Mouse (Mus musculus) forebrain, embryonic 10.5 days (tissue): ENCODE data around the gene Hnrnpdl. TPM values are rescaled to one million over a fixed set of nuclear protein-coding genes. Genes with fewer than 3 reads are reported as not detected.

Experiments used
- DNase-seq: peaks from one replicate; pipeline ENCODE4 v3.0.0-alpha.2; 2017; ENCODE audit warnings: low spot score; ENCODE audit errors: extremely low spot score
- H3K27ac ChIP-seq: fragments of 300-500 bp; sonication (generic); 2 replicates; pipeline ENCODE4 v1.5.1; 2016; ENCODE audit warnings: mild to moderate bottlenecking
- H3K27me3 ChIP-seq: fragments of 300-500 bp; sonication (generic); 2 replicates; pipeline ENCODE4 v1.6.1; 2016; ENCODE audit warnings: mild to moderate bottlenecking; ENCODE audit not compliant: poor library complexity, severe bottlenecking
- H3K36me3 ChIP-seq: fragments of 300-500 bp; sonication (generic); replicated peaks from 2 replicates; pipeline ENCODE4 v1.6.1; 2016; ENCODE audit warnings: mild to moderate bottlenecking, moderate library complexity
- H3K4me1 ChIP-seq: fragments of 300-500 bp; sonication (generic); 2 replicates; pipeline ENCODE4 v1.6.1; 2016
- H3K4me3 ChIP-seq: fragments of 300-500 bp; sonication (generic); 2 replicates; pipeline ENCODE4 v1.5.1; 2016; ENCODE audit warnings: mild to moderate bottlenecking, moderate library complexity
- H3K9me3 ChIP-seq: fragments of 300-500 bp; sonication (generic); 2 replicates; pipeline ENCODE4 v1.6.1; 2016; ENCODE audit warnings: mild to moderate bottlenecking, moderate library complexity
- WGBS: fragments of 180-500 bp; shearing (Covaris S2); methylation state at CpG from one replicate; pipeline ENCODE4 v1.1.7; 2016; 5-methylcytosine and 5-hydroxymethylcytosine counted together
- polyA plus RNA-seq: library from polyadenylated mRNA; unstranded; fragments of >200 nt; fragmentation: Nextera tagmentation; extraction: Ambion mirVana; gene quantifications from 2 replicates; pipeline ENCODE4 v1.2.1, GENCODE M21; 2016

The Hnrnpdl gene
- polyA plus RNA-seq, 1 experiment from 2014 or later, result 246 TPM

DNA sequence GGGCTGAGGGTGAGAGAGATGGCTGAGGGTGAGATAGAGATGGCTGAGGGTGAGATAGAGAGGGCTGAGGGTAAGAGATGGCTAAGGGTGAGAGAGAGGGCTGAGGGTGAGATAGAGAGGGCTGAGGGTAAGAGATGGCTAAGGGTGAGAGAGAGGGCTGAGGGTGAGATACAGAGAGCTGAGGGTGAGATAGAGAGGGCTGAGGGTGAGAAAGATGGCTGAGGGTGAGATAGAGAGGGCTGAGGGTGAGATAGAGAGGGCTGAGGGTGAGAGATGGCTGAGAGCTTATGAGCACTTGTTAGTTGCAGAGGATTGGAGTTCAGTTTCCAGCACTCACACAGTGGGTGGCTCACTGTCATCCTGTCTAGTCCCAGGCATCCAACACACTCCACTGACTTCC lies 19.4 kb downstream of the Hnrnpdl start:
- Histone ChIP-seq H3K36me3 (no peaks in the 10 kb centered on the region), H3K27me3 (no peaks in the 10 kb centered on the region), H3K4me3 (no peak overlapping the region), H3K4me1 (no peaks in the 10 kb centered on the region), H3K27ac (no peak overlapping the region), H3K9me3 (no peaks in the 10 kb centered on the region)
- no peak for DNase-seq

DNA sequence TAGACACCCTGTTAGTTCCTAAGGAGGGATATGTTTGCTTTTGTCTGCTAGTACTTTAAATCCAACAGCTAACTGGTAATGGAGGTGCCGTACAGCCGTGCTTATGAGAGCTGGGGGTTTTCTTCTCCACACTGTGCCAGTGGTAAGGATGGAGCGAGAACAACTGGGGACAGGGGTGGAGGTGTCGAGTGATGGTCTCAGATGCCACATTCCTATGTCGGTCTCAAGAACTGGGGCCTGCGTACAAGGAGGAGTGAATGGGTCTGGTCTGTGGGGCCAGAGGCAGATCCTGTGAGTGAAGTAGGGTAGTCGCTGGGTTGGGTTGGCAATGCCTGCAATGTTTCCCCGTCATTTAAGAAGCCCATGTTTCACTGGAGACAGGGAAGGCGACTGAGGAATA lies 26.9 kb downstream of the Hnrnpdl start:
- no peak overlapping the region for H3K4me3 ChIP-seq
- H3K4me1 ChIP-seq, result no peaks in the 10 kb centered on the region
- H3K9me3 ChIP-seq, result no peaks in the 10 kb centered on the region
- DNase-seq, result no peak
- no peaks in the 10 kb centered on the region for H3K27me3 ChIP-seq
- H3K27ac ChIP-seq, result no peak overlapping the region
- H3K36me3 ChIP-seq, result no peaks in the 10 kb centered on the region
- 88% methylated on average over 9 of the region's 9 CpGs for WGBS

DNA sequence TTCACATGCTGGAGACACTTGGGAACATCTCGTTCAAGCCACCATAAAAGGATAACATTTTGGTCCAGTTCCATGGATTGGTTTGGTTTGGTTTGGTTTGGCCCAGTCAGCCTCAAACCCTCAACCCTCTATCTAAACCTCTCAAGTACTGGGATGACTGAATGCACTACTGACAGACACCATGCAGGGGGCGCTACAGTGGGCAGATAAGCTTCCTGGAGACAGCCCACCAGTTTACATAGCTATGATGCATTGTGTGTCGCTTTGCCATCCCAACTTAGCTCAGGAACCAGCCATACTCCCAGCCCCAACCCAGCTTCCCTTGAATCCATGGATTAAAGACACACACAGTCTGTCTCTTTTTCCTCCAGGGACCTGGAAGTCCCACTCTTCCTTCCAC lies 31.0 kb downstream of the Hnrnpdl start:
- WGBS, result 65% methylated on average over 3 of the region's 3 CpGs
- H3K27ac ChIP-seq, result no peak overlapping the region
- no peaks in the 10 kb centered on the region for H3K9me3 ChIP-seq
- H3K4me3 ChIP-seq, result no peak overlapping the region
- H3K4me1 ChIP-seq, result no peaks in the 10 kb centered on the region
- H3K36me3 ChIP-seq, result no peaks in the 10 kb centered on the region
- no peaks in the 10 kb centered on the region for H3K27me3 ChIP-seq
- DNase-seq, result no peak

DNA sequence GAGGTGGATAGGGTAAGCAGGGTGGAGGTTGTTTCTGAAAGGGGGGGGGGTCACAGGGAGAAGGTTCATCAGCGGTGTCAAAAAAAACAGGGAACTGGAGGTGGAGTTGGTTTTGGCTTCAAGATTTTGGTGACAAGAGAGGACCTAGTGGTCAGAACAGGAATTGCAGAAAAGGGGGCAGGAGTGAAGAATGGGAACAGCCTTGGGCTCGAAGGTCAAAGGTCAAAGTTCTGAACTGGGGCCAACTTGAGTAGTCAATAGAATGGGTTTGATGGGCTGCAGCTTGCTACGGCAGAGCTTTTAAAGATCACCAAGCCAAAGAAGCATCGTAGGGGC lies 32.5 kb downstream of the Hnrnpdl start:
- Histone ChIP-seq H3K4me1 (no peaks in the 10 kb centered on the region), H3K27me3 (no peaks in the 10 kb centered on the region), H3K36me3 (no peaks in the 10 kb centered on the region), H3K4me3 (no peak overlapping the region), H3K9me3 (no peaks in the 10 kb centered on the region), H3K27ac (no peak overlapping the region)
- 74% methylated on average over 4 of the region's 4 CpGs for WGBS
- DNase-seq, result no peak

DNA sequence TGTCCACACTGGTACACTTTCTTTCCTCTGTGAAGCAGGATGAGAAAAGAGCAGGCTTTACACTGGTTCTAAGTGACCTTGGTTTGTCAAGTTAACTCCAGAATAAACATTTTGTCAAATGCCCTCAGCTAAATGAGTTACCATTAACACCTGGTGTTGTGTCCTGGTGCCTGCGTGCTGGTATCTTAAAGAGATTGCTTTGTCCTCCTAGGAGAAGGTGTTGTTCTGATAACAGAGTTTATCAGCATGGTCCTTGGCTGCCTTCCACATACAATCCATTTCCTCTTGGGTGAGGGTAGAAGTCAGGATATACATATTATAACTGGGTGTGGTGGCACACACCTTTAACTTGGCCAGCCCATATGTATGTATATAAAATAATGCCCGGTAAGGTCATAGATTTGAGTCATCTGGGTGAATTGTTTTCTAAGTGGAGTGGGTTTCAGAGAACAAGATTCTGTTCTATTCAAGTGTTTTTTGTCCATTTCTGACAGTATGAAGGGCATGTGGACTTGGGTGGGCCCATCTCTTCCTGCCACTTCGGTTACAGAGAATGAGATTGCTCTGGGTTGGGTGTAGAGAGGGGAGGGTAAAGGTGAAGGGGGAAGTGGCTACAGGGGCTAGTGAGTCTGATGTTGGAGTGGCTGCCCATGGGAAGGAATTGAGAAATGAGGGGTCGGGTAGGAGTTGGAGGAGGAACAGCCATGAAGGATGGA lies 33.0 kb downstream of the Hnrnpdl start:
- no peak for DNase-seq
- Histone ChIP-seq H3K27me3 (no peaks in the 10 kb centered on the region), H3K4me1 (no peaks in the 10 kb centered on the region), H3K9me3 (no peaks in the 10 kb centered on the region), H3K27ac (no peak overlapping the region), H3K36me3 (no peaks in the 10 kb centered on the region), H3K4me3 (no peak overlapping the region)
- WGBS, result 86% methylated on average over 4 of the region's 4 CpGs

DNA sequence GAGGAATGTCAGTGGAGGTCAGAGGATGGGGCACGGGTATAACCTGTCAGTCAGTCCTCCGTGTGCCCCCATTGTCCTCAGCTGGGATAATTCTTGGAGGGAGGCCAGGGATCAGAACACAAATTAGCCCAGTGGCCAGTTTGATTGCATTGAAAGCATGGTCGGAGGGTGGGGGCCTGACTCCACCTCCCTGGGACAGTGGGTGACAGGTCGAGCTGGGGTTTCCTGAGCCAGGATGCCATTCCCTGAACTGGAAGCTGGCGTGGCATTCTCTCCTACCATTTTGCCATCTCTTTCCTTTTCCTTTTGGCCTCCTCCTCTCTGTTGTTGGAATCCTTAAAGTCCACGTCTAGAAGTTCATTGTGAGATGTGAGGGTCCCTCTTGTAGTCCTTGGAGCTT lies 33.6 kb downstream of the Hnrnpdl start:
- Histone ChIP-seq H3K27ac (no peak overlapping the region), H3K27me3 (no peaks in the 10 kb centered on the region), H3K4me3 (no peak overlapping the region), H3K9me3 (no peaks in the 10 kb centered on the region), H3K36me3 (no peaks in the 10 kb centered on the region), H3K4me1 (peaks cover 3% of the 10 kb centered on the region)
- WGBS, result 88% methylated on average over 6 of the region's 6 CpGs
- DNase-seq, result no peak

DNA sequence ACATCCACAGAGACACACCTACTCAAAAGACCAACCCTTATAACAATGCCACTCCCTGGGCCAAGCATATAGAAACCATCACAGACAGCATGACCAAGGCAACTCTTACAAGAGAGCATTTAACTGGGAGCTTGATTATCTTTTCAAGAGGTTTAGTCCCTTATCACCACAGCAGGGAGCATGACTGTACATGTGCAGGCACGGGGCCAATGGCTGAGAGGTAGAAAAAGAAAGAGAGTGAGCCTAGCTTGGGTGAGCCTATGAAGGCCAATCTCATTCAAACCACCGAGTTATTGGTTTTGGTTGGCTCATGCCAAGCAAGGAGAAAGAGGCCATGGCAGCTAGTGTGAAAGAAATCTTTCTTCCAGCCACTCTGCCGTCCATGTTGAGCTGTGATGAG lies 34.0 kb downstream of the Hnrnpdl start:
- no peaks in the 10 kb centered on the region for H3K27me3 ChIP-seq
- H3K36me3 ChIP-seq, result no peaks in the 10 kb centered on the region
- H3K4me3 ChIP-seq, result no peak overlapping the region
- H3K27ac ChIP-seq, result no peak overlapping the region
- H3K4me1 ChIP-seq, result peaks cover 8% of the 10 kb centered on the region
- no peaks in the 10 kb centered on the region for H3K9me3 ChIP-seq
- DNase-seq, result no peak
- 69% methylated on average over 3 of the region's 3 CpGs for WGBS

DNA sequence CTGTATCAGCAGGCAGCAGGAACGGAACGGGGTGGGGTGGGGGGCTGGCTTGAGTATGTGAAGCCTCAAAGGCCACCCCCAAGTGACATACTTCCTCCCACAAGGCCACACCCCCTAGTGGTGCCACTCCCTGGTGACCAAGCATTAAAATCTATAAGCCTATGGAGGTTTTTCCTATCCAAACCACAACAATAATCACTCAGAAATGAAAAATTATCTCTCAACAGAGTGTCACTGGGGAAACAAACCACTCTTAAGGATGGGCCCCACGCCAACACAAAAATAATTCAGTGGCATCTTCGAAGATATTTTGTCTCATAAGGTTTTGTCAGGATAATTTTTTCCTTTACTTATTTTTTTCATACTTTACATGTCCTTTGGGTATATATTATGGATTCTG lies 35.6 kb downstream of the Hnrnpdl start:
- WGBS, result 81% methylated on average over 4 of the region's 4 CpGs
- no peak overlapping the region for H3K4me3 ChIP-seq
- H3K27ac ChIP-seq, result no peak overlapping the region
- no peaks in the 10 kb centered on the region for H3K36me3 ChIP-seq
- H3K9me3 ChIP-seq, result no peaks in the 10 kb centered on the region
- DNase-seq, result no peak
- H3K27me3 ChIP-seq, result no peaks in the 10 kb centered on the region
- H3K4me1 ChIP-seq, result peaks cover 12% of the 10 kb centered on the region

DNA sequence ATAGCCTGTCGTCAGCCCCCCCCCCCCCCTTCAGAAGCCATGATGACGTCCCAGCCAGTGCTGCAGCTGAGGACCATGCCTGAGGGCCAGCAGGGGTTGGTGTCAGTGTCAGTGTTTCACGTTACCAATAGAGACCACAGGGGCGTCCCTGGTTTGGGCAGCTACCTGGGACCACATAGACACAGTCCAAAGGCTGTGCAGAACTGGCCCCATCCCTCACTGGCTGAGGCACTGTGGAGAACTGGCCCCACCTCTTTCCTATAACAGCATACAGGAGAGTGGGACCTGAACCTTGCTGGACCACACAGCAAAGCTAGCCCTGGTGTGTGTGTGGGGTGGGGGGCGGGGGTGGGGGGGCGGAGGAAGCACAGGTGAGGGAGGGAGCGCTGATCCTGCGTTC lies 39.0 kb downstream of the Hnrnpdl start:
- Histone ChIP-seq H3K4me3 (no peak overlapping the region), H3K27ac (no peak overlapping the region)
- WGBS, result 56% methylated on average over 7 of the region's 8 CpGs

DNA sequence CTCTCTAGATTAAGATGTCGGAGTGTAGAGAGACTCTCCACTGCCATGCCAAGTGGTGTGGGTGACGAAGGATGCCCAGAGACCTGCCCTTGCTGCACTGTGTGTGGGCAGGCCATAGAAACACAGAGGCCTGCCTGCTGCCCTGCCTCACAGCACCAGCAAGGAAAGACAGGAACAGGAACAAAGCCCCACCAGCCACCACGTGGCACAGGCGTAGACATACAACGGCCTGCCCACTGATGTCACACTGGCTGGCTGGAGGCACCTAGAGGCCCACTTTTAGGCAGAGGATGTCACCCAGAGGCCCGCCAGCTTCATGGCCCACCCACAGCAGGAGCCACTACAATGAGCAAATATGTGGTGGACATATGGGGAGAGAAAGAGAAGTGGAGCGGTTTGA lies 39.4 kb downstream of the Hnrnpdl start:
- WGBS, result 82% methylated on average over 7 of the region's 7 CpGs

More for the DNA sequence above, 39.0 kb downstream of the Hnrnpdl start:
- H3K4me1 ChIP-seq, result peaks cover 12% of the 10 kb centered on the region
- 0 out of 2 replicates have a peak, but pooled peaks cover 3% of the 10 kb centered on the region for H3K9me3 ChIP-seq
- H3K27me3 ChIP-seq, result no peaks in the 10 kb centered on the region
- no peaks in the 10 kb centered on the region for H3K36me3 ChIP-seq
- DNase-seq, result no peak

DNA sequence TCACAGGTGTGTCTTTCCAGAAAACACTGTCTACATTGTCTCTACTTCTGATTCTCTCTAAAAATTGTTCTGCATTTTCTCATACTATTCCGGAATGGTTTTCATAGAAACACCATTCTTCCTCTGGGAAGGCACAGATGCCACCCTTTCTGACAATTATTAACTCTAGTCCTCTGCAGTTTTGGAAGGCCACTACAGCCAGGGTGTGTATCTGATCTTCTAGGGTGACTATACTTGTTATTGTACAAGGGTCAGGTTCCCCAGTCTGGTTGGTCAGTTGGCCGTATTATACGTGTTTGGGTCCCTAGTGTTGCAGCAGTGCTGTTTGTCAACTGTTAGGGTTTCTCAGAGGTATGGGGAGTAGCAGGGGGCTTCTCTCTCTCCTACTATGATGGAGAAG lies 44.8 kb downstream of the Hnrnpdl start:
- 0 out of 2 replicates have a peak, but pooled peaks cover 3% of the 10 kb centered on the region for H3K9me3 ChIP-seq
- H3K4me3 ChIP-seq, result no peak overlapping the region
- WGBS, result 91% methylated on average over 3 of the region's 3 CpGs
- no peaks in the 10 kb centered on the region for H3K27me3 ChIP-seq
- H3K36me3 ChIP-seq, result no peaks in the 10 kb centered on the region
- no peaks in the 10 kb centered on the region for H3K4me1 ChIP-seq
- no peak for DNase-seq
- H3K27ac ChIP-seq, result no peak overlapping the region

More for the DNA sequence above, 39.4 kb downstream of the Hnrnpdl start:
- Histone ChIP-seq H3K4me3 (no peak overlapping the region), H3K36me3 (no peaks in the 10 kb centered on the region), H3K4me1 (peaks cover 12% of the 10 kb centered on the region), H3K9me3 (0 out of 2 replicates have a peak, but pooled peaks cover 3% of the 10 kb centered on the region), H3K27ac (no peak overlapping the region), H3K27me3 (no peaks in the 10 kb centered on the region)
- no peak for DNase-seq

DNA sequence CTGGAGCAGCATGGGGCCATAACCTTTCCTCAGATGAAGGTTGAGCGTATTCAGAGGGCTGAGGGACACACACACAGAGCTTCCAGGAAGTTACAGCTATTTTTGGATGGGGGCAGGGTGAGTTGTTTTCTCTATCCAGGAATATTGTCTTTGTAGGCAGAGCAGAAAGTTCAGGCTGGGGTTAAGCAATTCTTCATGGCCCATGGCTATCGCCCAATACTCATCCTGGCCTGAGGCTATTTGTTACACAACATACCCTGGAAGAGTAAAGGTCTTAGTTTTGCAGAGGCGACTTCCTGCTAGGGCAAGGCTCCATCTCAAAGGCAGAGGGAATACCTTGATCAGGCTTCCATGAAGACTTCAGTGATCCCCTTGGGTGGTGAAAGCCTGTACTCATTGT lies 45.3 kb downstream of the Hnrnpdl start:
- Histone ChIP-seq H3K9me3 (0 out of 2 replicates have a peak, but pooled peaks cover 3% of the 10 kb centered on the region), H3K27ac (no peak overlapping the region), H3K4me1 (no peaks in the 10 kb centered on the region), H3K4me3 (no peak overlapping the region), H3K36me3 (no peaks in the 10 kb centered on the region), H3K27me3 (no peaks in the 10 kb centered on the region)
- no peak for DNase-seq
- WGBS, result 80% methylated on average over 3 of the region's 3 CpGs
